Mouse (Mus musculus) erythroblast, embryonic 14.5 days (primary cell): ENCODE measurements around the gene Lrrc51.

Experiments
- GATA1 ChIP-seq: IDR thresholded peaks from 2 replicates; pipeline ENCODE4 v1.6.1; 2012; ENCODE audit warnings: low read length, inconsistent platforms, mixed read lengths
- TAL1 ChIP-seq: IDR thresholded peaks from 3 replicates; pipeline ENCODE4 v1.6.1; 2012; ENCODE audit warnings: low read length, inconsistent platforms, mixed read lengths

GRCm38 (mm10) chr7:101970429-101970775 lies 36.7 kb upstream of the Lrrc51 start:
- TF ChIP-seq GATA1 (no peak), TAL1 (no peak)
